Mouse (Mus musculus): ENCODE measurements around the gene Hif3a.

DNA sequence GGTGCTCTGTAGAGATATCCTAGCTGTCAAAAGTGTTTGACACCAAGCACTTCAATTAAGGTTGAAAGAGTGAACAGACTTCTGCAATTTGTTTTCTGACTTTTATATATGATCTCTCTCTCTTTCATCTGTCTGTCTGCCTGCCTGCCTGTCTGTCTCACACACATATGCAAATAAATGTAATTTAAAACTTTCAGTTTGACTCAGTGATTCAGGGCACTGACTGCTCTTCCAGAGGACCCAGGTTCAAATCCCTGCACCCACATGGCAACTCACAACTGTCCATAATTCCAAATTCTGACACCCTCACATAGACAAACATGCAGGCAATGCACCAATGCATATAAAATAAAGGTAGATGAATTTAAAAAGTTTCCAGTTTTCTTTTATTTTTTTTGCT lies 4.8 kb upstream of the Hif3a start:
- TF ChIP-seq ZNF384 (IDR thresholded peaks at IDR 0.05; ENCODE audit: low read depth, low read length) = no peak
- TF ChIP-seq CHD2 (IDR thresholded peaks at IDR 0.05; ENCODE audit: low read depth, low read length) = no peak
- no peak for TF ChIP-seq MAFK (IDR thresholded peaks at IDR 0.05; ENCODE audit: insufficient read depth, low read depth, low read length)
- TF ChIP-seq HCFC1 (IDR thresholded peaks at IDR 0.05; ENCODE audit: borderline replicate concordance, insufficient read depth, low read length) = no peak

Data from ES-E14 (cell line).